Mouse (Mus musculus) hindlimb bud, embryonic 11.5 days (tissue): ENCODE data around the gene Scrg1.

Experiments
- DNase-seq: peaks from one replicate; pipeline ENCODE4 v3.0.0-alpha.2; 2012; ENCODE audit warnings: low read depth, low spot score; ENCODE audit errors: extremely low spot score

Scrg1 gene

GRCm38 (mm10) chr8:57451896-57452295 lies 3.8 kb upstream of the Scrg1 start:
- no peak for DNase-seq

- DNase-seq: no peak
These were observed 2.4 kb upstream of the Scrg1 start for GRCm38 (mm10) chr8:57453361-57453760.

GRCm38 (mm10) chr8:57457152-57457551 lies 1.4 kb downstream of the Scrg1 start:
- DNase-seq: no peak

GRCm38 (mm10) chr8:57457942-57458341 lies 2.2 kb downstream of the Scrg1 start:
- DNase-seq: no peak

- DNase-seq: no peak
These were observed 7.1 kb downstream of the Scrg1 start for GRCm38 (mm10) chr8:57462839-57463238.

GRCm38 (mm10) chr8:57463757-57464156 lies 8.0 kb downstream of the Scrg1 start:
- DNase-seq: no peak

- no peak for DNase-seq
These were observed 12.9 kb downstream of the Scrg1 start for GRCm38 (mm10) chr8:57468624-57469023.

GRCm38 (mm10) chr8:57470863-57471262 lies 15.1 kb downstream of the Scrg1 start:
- DNase-seq: no peak

GRCm38 (mm10) chr8:57473751-57474150 lies 18.0 kb downstream of the Scrg1 start:
- DNase-seq: no peak

GRCm38 (mm10) chr8:57478406-57478805 lies 22.7 kb downstream of the Scrg1 start:
- DNase-seq: no peak

- no peak for DNase-seq
These were observed 24.0 kb downstream of the Scrg1 start for GRCm38 (mm10) chr8:57479700-57480099.

- DNase-seq: no peak
These were observed 24.9 kb downstream of the Scrg1 start for GRCm38 (mm10) chr8:57480606-57481005.

- DNase-seq: no peak
These were observed 31.0 kb downstream of the Scrg1 start for GRCm38 (mm10) chr8:57486491-57487440.

- DNase-seq: peak; percentile 80
These were observed 31.9 kb downstream of the Scrg1 start, which contains the start of gene Sap30 for GRCm38 (mm10) chr8:57487441-57488155. Gene Sap30 (minus strand): TSS chr8:57487860.

- DNase-seq: no peak
These were observed 32.6 kb downstream of the Scrg1 start for GRCm38 (mm10) chr8:57488312-57488765.

GRCm38 (mm10) chr8:57489366-57489765 lies 33.6 kb downstream of the Scrg1 start:
- DNase-seq: no peak

GRCm38 (mm10) chr8:57489896-57490295 lies 34.2 kb downstream of the Scrg1 start:
- DNase-seq: no peak

GRCm38 (mm10) chr8:57491873-57492272 lies 36.1 kb downstream of the Scrg1 start:
- DNase-seq: no peak

- DNase-seq: no peak
These were observed 42.7 kb downstream of the Scrg1 start for GRCm38 (mm10) chr8:57498494-57498846.

GRCm38 (mm10) chr8:57498847-57499511 lies 43.3 kb downstream of the Scrg1 start:
- DNase-seq: no peak

- no peak for DNase-seq
These were observed 47.9 kb downstream of the Scrg1 start for GRCm38 (mm10) chr8:57503641-57504040.
